Mouse (Mus musculus): ENCODE results near the gene 4930469K13Rik.

The 4930469K13Rik gene

GRCm38 (mm10) chr11:33993496-33993895 is 104.9 kb downstream of the 4930469K13Rik start:
- CTCF ChIA-PET: no interaction called here

GRCm38 (mm10) chr11:33992938-33993337 is 105.4 kb downstream of the 4930469K13Rik start, which contains the start of gene Kcnip1:
TSS of gene Kcnip1 (minus strand) at chr11:33993152.
- CTCF ChIA-PET: no interaction called here

- CTCF ChIA-PET: interaction anchor here (0.6 kb wide), 1 partner anchor 182 kb away, joined by 3 read pairs; no protein-coding TSS in a partner anchor
Measured at GRCm38 (mm10) chr11:33990002-33990401, 108.4 kb downstream of the 4930469K13Rik start.

DNA sequence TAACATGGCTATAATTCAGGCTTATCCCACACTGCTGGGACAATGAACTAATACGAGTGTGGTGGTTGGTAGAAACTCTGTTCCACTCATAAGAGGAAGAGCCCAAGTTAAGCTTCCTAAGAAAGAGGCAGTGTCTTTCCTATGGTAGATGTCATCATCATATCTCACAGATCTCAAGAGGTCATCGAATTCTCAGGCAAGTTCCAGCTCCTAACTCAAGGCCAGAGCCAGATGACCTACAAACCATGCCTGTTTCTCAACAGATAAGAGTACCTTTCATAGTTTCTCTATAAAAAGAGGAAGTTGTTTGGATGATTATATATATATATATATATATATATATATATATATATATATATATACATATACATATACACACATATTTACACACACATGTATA is 111.8 kb downstream of the 4930469K13Rik start:
- CTCF ChIA-PET: no interaction called here

- CTCF ChIA-PET: no interaction called here
Measured at GRCm38 (mm10) chr11:33980146-33980545, 118.2 kb downstream of the 4930469K13Rik start.

DNA sequence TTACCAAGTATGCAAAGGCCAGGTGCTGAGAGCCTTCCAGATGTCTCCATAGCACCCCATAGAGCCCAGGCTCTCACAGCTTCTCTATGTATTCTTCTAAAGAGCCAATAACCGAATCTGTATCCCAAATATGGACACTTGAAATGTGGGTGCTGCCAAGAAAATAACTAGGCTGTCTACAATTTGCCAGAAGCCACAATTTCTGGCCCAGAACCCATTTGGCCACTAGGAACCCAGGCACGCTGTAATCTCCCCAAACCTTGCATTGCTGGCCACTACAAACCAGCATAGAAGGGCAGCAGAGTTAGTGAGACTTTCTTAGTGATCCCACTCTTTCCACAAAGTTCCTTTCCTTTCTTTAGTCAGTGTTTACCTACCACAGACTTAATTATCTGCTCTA is 123.2 kb downstream of the 4930469K13Rik start:
- CTCF ChIA-PET: no interaction called here

DNA sequence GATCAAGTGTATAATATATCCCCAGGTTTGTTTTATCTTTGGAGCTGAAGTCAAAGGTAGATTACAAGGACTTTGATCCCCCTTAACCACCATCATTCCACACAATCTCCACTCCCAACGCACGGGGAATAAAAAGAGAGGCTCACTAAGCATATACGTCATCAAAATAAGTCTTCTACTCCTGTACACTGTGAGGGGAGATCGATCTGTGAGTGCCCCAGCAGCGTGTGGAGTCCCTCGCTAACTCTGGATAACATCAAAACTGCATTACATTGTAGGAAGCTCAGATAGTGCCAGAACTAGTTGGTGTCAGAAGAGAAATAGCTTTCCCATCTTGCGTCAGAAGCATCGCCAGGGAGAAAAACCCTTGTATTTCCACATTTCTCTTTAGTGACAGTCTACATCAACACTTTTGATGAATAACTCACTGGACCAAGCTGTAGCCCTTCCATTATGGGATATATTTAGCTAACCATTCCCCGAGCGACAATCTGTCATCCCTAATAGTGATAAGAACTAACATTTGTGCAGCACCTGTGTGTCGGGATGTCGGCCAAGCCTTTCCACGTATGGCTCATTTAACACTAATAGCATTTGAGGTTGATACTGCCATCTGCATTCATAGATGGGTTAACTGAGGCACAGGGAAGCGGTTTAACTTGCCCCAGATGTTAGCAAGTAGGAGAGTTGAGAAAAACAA is 123.9 kb downstream of the 4930469K13Rik start:
- CTCF ChIA-PET: no interaction called here

GRCm38 (mm10) chr11:33972114-33972513 is 126.2 kb downstream of the 4930469K13Rik start:
- CTCF ChIA-PET: no interaction called here

- CTCF ChIA-PET: no interaction called here
Measured at GRCm38 (mm10) chr11:33969199-33969598, 129.2 kb downstream of the 4930469K13Rik start.

DNA sequence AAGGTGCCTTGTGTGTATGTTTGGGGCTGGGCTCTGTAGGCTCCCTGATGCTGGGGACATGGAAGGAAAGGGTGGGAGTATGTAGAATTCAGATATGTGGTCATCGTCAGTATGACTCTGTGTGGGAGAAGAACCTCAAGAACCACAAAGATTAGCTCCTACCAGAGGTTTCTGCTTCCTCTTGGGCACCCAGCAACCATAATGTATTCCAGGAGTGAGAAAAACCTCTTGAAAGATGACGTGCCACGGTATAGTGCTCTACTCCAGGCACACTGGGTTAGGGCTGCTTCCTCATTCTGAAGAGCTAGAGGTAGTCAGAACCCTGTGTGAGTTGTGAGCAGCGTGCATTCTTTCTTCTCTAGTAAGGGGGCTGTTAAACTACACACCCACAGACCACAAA is 130.6 kb downstream of the 4930469K13Rik start:
- CTCF ChIA-PET: no interaction called here

GRCm38 (mm10) chr11:33965380-33965779 is 133.0 kb downstream of the 4930469K13Rik start:
- CTCF ChIA-PET: no interaction called here

DNA sequence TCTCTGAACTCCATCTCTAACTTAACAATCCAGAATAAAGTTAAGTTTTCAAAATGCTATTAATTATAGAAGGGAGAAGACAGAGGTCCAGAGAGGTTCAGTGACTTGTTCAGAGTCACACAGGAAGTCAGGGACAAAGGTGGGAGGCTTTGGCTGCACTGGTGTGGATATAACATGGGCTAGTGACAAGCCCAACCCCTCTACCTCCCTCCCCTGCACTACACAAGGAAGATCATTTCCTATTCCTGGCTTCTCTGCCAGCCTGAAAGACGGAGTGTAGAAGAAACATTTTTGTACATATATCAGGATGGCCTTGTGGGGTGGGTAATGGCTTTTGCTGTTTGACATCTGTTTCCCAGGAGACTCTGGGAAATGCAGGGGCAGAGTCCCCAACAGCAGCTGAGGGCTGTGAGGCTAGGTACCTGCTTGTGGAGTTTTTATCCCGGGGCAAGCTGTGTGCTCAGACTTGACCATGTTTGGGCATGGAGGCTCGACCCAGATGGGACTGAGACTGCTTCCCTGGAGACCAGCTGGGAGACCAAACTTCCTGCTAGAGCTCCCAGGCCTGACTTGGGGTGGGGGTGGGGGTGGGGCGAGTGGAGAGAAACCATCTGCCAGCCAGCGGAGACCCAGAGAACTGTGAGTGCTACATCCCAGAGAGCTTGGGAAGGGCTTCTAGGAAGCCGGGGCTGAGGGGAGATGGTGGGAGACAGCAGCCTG is 135.5 kb downstream of the 4930469K13Rik start, which contains the start of gene Kcnmb1:
Kcnmb1 (plus strand) TSS at position 326 of the 720 bp plus-strand sequence.
- CTCF ChIA-PET: no interaction called here

- CTCF ChIA-PET: no interaction called here
Measured at GRCm38 (mm10) chr11:33962178-33962577, 136.2 kb downstream of the 4930469K13Rik start.

DNA sequence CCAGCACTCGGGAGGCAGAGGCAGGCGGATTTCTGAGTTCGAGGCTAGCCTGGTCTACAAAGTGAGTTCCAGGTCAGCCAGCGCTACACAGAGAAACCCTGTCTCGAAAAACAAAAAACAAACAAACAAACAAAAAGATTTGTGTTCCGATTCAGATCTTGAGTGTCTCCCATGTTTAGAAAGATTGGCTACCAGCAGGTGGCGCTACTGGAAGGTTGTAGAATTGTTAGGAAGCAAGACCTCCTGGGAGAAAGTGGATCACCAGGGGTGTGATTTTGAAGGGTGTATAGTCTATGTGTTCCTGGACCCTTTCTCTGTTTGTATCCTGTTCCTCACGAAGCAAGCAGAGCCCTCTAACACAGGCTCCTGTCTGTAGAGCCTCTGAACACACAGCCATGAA is 139.6 kb downstream of the 4930469K13Rik start:
- CTCF ChIA-PET: no interaction called here

DNA sequence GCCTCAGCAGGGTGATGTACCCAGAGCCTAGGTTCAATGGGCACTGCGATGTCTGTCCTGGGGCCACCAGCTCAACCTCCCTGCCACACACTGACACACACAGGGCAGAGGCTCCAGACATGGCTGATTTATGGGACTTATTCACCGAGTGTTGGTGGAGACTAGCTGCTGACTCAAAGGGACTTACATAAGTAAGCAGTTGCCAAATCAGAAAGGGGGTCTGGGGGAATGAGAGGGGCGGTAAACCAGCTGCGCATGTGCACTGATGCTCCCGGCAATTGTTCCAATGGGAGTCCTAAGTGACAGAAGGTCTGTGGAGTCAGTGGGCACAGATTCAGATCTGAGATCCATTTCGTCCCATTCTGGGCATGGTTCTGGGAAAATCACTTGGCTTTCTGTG is 140.8 kb downstream of the 4930469K13Rik start:
- CTCF ChIA-PET: interaction anchor here (0.7 kb wide), 1 partner anchor 85 kb away, joined by 11 read pairs; no protein-coding TSS in a partner anchor

DNA sequence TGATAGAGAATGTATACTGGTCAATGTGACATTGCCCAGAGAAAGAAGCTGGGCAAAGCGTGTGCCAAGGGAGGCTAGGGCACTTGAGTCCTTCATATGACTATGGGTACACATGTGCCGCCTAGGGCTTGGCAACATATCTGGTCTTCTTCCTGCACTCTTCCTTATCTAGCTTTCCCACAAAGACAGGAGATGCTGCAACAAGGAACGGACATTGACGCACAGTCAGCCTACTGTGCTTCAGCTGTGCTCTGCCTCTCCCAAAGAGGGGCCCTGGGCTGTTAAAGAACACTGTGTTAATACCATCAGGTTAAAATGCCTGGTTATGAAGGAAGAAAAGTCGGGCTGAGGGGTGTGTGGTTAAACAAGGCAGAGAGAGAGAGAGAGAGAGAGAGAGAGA is 141.7 kb downstream of the 4930469K13Rik start:
- CTCF ChIA-PET: interaction anchor here (0.7 kb wide), 1 partner anchor 86 kb away, joined by 11 read pairs; no protein-coding TSS in a partner anchor

GRCm38 (mm10) chr11:33955982-33956381 is 142.4 kb downstream of the 4930469K13Rik start:
- CTCF ChIA-PET: no interaction called here

- CTCF ChIA-PET: no interaction called here
Measured at GRCm38 (mm10) chr11:33951684-33952625, 146.4 kb downstream of the 4930469K13Rik start.

- CTCF ChIA-PET: no interaction called here
Measured at GRCm38 (mm10) chr11:33951155-33951554, 147.2 kb downstream of the 4930469K13Rik start.

- CTCF ChIA-PET: no interaction called here
Measured at GRCm38 (mm10) chr11:33946501-33946900, 151.9 kb downstream of the 4930469K13Rik start.

DNA sequence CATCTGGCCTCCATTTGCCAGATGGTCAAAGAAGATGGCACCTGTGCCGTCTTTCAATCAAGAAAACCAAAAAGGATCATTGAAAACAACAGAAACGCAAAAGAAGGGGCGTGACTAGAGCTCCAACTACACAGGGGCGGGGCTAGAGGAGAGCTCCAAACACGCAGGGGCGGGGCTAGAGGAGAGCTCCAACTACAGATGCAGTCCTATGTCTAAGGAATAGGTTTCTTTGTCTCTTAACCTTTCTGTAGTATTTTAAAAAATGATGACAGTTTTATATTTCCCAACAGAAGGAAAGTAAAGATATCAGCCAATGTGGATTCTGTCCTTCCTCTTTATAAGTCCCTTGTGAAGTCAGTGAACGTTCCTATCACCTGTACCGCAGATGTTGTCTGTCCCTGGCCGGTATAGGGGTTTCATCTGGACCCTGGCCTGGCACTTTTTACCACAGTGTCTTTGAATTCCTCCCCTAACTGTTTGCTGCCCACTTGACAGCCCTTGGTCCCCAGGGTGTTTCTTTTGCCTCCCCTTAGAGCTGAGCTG is 153.5 kb downstream of the 4930469K13Rik start:
- CTCF ChIA-PET: interaction anchor here (0.7 kb wide), 1 partner anchor 391 kb away, joined by 5 read pairs; no protein-coding TSS in a partner anchor
